Comparison of ENCODE assay signal across 10 mouse cellular contexts in the genomic region with DNA sequence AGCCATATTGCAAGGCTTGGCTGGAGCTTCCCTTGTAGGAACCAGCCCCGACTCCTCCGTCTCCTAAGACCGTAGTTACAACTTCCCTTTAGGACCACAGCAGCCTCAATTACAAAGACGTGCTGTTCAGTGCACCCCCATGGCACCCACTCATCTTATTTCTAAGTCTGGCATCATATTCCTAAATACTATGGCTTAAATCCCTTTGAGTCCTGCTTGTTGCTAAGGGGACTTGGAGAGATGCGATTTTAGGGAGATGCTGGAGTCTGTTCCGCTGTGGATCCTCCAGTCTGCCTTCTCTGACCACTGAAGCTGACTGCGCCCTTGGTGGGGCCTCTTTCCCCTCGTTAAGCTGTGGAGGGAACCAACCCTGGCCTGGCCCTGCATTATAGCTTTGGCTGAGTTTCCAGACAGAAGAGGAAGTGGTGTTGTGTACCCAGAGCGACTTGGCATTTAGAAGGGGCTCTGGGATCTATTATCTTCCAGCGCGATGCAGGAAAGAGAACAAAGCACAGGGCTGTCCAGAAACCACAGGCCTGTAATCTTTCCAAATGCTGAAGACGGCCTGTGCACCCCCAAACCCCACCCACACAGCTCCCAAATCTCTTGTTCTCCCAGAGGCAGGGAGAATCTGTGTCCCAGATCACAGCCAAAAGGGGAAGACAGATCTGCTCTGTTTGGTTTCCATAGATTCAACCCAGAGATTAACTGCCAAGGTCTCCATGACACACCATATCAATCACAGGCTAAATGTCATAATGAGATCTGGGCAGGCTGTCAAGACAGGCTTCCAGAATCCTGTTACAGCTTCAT. TPM values are rescaled to one million over a fixed set of nuclear protein-coding genes. Genes with fewer than 3 reads are reported as not detected.
DNase-seq lines count a peak whose midpoint lies in the region; ATAC-seq and TF ChIP-seq lines count a peak whose summit lies in the region.
"Had no signal": no experiment of that assay in that cellular context is flagged by ENCODE, and none has a peak within 500 bp of the region (broad histone marks: within the 10 kb centered on the region; RNA-seq: fewer than 3 reads in every experiment).

No protein-coding gene starts in this region.

- no peak overlapping the region for H3K4me3 ChIP-seq in kidney, embryonic 16.5 days (ENCODE audit: low read length)
- H3K4me3 ChIP-seq in embryonic facial prominence, embryonic 15.5 days (replicated peaks), result no peak overlapping the region
- no peak overlapping the region for H3K4me3 ChIP-seq in heart, embryonic 15.5 days
- H3K4me3 ChIP-seq in macrophage (ENCODE audit: inconsistent target), result no peak overlapping the region
- H3K4me3 ChIP-seq in stomach, postnatal 0 days (ENCODE audit: low read depth, low read length), result no peak overlapping the region

- no peaks in the 10 kb centered on the region for H3K79me2 ChIP-seq in macrophage (ENCODE audit: inconsistent target)

- H3K4me1 ChIP-seq in kidney, embryonic 16.5 days (ENCODE audit: insufficient read depth, low read length), result peaks cover 7% of the 10 kb centered on the region
- H3K4me1 ChIP-seq in embryonic facial prominence, embryonic 15.5 days, result peaks cover 49% of the 10 kb centered on the region
- H3K4me1 ChIP-seq in heart, embryonic 15.5 days (replicated peaks), result peaks cover 41% of the 10 kb centered on the region
- 0 out of 2 replicates have a peak, but pooled peaks cover 3% of the 10 kb centered on the region for H3K4me1 ChIP-seq in stomach, postnatal 0 days (replicated peaks; ENCODE audit: control insufficient read depth, insufficient read depth)

- no peak for DNase-seq in kidney, adult 11 months
- peak; percentile 23 to 52 for DNase-seq in left cerebral cortex, adult 9 months (ENCODE audit: low spot score in 2 of 2)
- DNase-seq in stomach, postnatal 0 days (ENCODE audit: low spot score), result peak; percentile 41
- DNase-seq in urinary bladder, adult 18-20 months (ENCODE audit: low spot score in 2 of 2), result no peak

- H3K9ac ChIP-seq in kidney, embryonic 16.5 days (replicated peaks; ENCODE audit: low read length), result no peak overlapping the region
- no peak overlapping the region for H3K9ac ChIP-seq in embryonic facial prominence, embryonic 15.5 days
- no peak overlapping the region for H3K9ac ChIP-seq in heart, embryonic 15.5 days
- H3K9ac ChIP-seq in stomach, postnatal 0 days (ENCODE audit: low read length), result no peak overlapping the region

- TF ChIP-seq EP300 in stomach, postnatal 0 days (optimal IDR thresholded peaks at IDR 0.05), result no peak

- 65% methylated on average over 12 of the region's 12 CpGs for WGBS in kidney, embryonic 16.5 days
- 35% methylated on average over 12 of the region's 12 CpGs for WGBS in embryonic facial prominence, embryonic 15.5 days
- WGBS in heart, embryonic 15.5 days, result 37% methylated on average over 12 of the region's 12 CpGs
- WGBS in macrophage (ENCODE audit: missing documents), result 3% methylated on average over 12 of the region's 12 CpGs
- WGBS in stomach, postnatal 0 days, result 42% methylated on average over 12 of the region's 12 CpGs

- no peaks in the 10 kb centered on the region for H3K36me3 ChIP-seq in kidney, embryonic 16.5 days (ENCODE audit: insufficient read depth, low read length)
- H3K36me3 ChIP-seq in embryonic facial prominence, embryonic 15.5 days, result no peaks in the 10 kb centered on the region
- H3K36me3 ChIP-seq in heart, embryonic 15.5 days, result no peaks in the 10 kb centered on the region
- no peaks in the 10 kb centered on the region for H3K36me3 ChIP-seq in macrophage (ENCODE audit: inconsistent target)
- H3K36me3 ChIP-seq in stomach, postnatal 0 days (ENCODE audit: control insufficient read depth, insufficient read depth, low read length), result no peaks in the 10 kb centered on the region

- ATAC-seq in kidney, embryonic 16.5 days (ENCODE audit: low FRiP score, low TSS enrichment), result peak; percentile 27; the same call in 1 of the 2 replicates
- peak; percentile 79 for ATAC-seq in embryonic facial prominence, embryonic 15.5 days (ENCODE audit: insufficient number of reproducible peaks, low FRiP score, low TSS enrichment, low read depth)
- ATAC-seq in heart, embryonic 15.5 days (replicated peaks; ENCODE audit: insufficient number of reproducible peaks, insufficient read depth, low FRiP score, low read depth), result peak; percentile 66
- peak; percentile 80; the same call in 1 of the 2 replicates for ATAC-seq in stomach, postnatal 0 days (ENCODE audit: low FRiP score, low TSS enrichment)

- 0 out of 2 replicates have a peak overlapping the region, but pooled peaks have one; percentile 25 for H3K27ac ChIP-seq in kidney, embryonic 16.5 days (ENCODE audit: low read length)
- H3K27ac ChIP-seq in embryonic facial prominence, embryonic 15.5 days (replicated peaks), result peak overlapping the region; percentile 88
- peak overlapping the region; percentile 69 for H3K27ac ChIP-seq in heart, embryonic 15.5 days
- peak overlapping the region; percentile 67 for H3K27ac ChIP-seq in macrophage
- peak overlapping the region; percentile 76 for H3K27ac ChIP-seq in stomach, postnatal 0 days (replicated peaks)

- H3K27me3 ChIP-seq in kidney, embryonic 16.5 days (ENCODE audit: insufficient read depth, low read length), result no peaks in the 10 kb centered on the region
- no peaks in the 10 kb centered on the region for H3K27me3 ChIP-seq in embryonic facial prominence, embryonic 15.5 days
- no peaks in the 10 kb centered on the region for H3K27me3 ChIP-seq in heart, embryonic 15.5 days
- H3K27me3 ChIP-seq in stomach, postnatal 0 days (ENCODE audit: control insufficient read depth, insufficient read depth, low read length), result no peaks in the 10 kb centered on the region

- TF ChIP-seq CTCF in stomach, postnatal 0 days (IDR thresholded peaks at IDR 0.05; ENCODE audit: low read depth), result no peak

- no peak overlapping the region for H3K4me2 ChIP-seq in kidney, embryonic 16.5 days (replicated peaks; ENCODE audit: low read depth, low read length)
- H3K4me2 ChIP-seq in embryonic facial prominence, embryonic 15.5 days (replicated peaks), result no peak overlapping the region
- H3K4me2 ChIP-seq in heart, embryonic 15.5 days, result no peak overlapping the region
- no peak overlapping the region for H3K4me2 ChIP-seq in stomach, postnatal 0 days (replicated peaks; ENCODE audit: low read depth)

- H3K9me3 ChIP-seq in kidney, embryonic 16.5 days (ENCODE audit: low read length), result no peaks in the 10 kb centered on the region; the same call in 1 of the 2 replicates
- H3K9me3 ChIP-seq in embryonic facial prominence, embryonic 15.5 days (replicated peaks), result no peaks in the 10 kb centered on the region
- H3K9me3 ChIP-seq in heart, embryonic 15.5 days (replicated peaks), result no peaks in the 10 kb centered on the region
- no peaks in the 10 kb centered on the region for H3K9me3 ChIP-seq in stomach, postnatal 0 days (ENCODE audit: control insufficient read depth, low read length)

RNA-seq across cellular contexts. Expression of a gene that starts 7.4 kb away (rescaled TPM):
- polyA plus RNA-seq in kidney, embryonic 16.5 days (2015; fragmentation: Nextera tagmentation; extraction: Ambion mirVana), result 0.22 TPM in 1 of 2 replicates, not detected in the other
- 0.34 TPM in 1 of 2 replicates, not detected in the other for polyA plus RNA-seq in embryonic facial prominence, embryonic 15.5 days (2015; fragmentation: Nextera tagmentation; extraction: Ambion mirVana)
- 0.14 and 0.32 TPM in 2 replicates for polyA plus RNA-seq in heart, embryonic 15.5 days (2015; fragmentation: Nextera tagmentation; extraction: Ambion mirVana)
- not detected for total RNA-seq in macrophage (2018; cell fraction: chromatin; rRNA removed)
- total RNA-seq in macrophage (2018; cell fraction: cytosol; rRNA removed), result not detected
- not detected for total RNA-seq in macrophage (2018; cell fraction: nucleus; rRNA removed)
- polyA plus RNA-seq in macrophage (2018), result not detected in 3 replicates
- polyA plus RNA-seq in stomach, postnatal 0 days (2015; fragmentation: Nextera tagmentation; extraction: Ambion mirVana), result not detected in 2 replicates
- total RNA-seq: ES-E14; left cerebral cortex, adult 8-10 months had no signal

RNA-seq across cellular contexts. Expression of a gene that starts 43.4 kb away (rescaled TPM):
- polyA plus RNA-seq in kidney, embryonic 16.5 days (2015; fragmentation: Nextera tagmentation; extraction: Ambion mirVana), result 8.7 and 11.1 TPM in 2 replicates
- 11.5 and 11.8 TPM in 2 replicates for polyA plus RNA-seq in embryonic facial prominence, embryonic 15.5 days (2015; fragmentation: Nextera tagmentation; extraction: Ambion mirVana)
- 7.7 and 8.9 TPM in 2 replicates for polyA plus RNA-seq in heart, embryonic 15.5 days (2015; fragmentation: Nextera tagmentation; extraction: Ambion mirVana)
- 100 to 1,000 TPM in 6 of 26 experiments, 10 to 100 TPM in 20; 26.6 to 175 (median 64.8) TPM for total RNA-seq in macrophage (2018; cell fraction: chromatin; rRNA removed)
- 10 to 100 TPM; 30.7 to 90.8 (median 44.6) TPM for total RNA-seq in macrophage (2018; cell fraction: cytosol; rRNA removed)
- 100 to 1,000 TPM in 4 of 26 experiments, 10 to 100 TPM in 22; 34.6 to 124 (median 59.9) TPM for total RNA-seq in macrophage (2018; cell fraction: nucleus; rRNA removed)
- 21.8 to 35.5 TPM (median 29.3 TPM) in 3 replicates for polyA plus RNA-seq in macrophage (2018)
- 15.3 and 15.9 TPM in 2 replicates for polyA plus RNA-seq in stomach, postnatal 0 days (2015; fragmentation: Nextera tagmentation; extraction: Ambion mirVana)

RNA-seq across cellular contexts. Expression of a gene that starts 44.0 kb away (rescaled TPM):
- 0.14 and 0.17 TPM in 2 replicates for polyA plus RNA-seq in kidney, embryonic 16.5 days (2015; fragmentation: Nextera tagmentation; extraction: Ambion mirVana)
- 0.49 and 1.3 TPM in 2 replicates for polyA plus RNA-seq in embryonic facial prominence, embryonic 15.5 days (2015; fragmentation: Nextera tagmentation; extraction: Ambion mirVana)
- polyA plus RNA-seq in heart, embryonic 15.5 days (2015; fragmentation: Nextera tagmentation; extraction: Ambion mirVana), result 0.18 TPM in 1 of 2 replicates, not detected in the other
- total RNA-seq in macrophage (2018; cell fraction: chromatin; rRNA removed), result 1 to 10 TPM in 18 of 26 experiments, under 1 TPM in 1, not detected in 7; 0.79 to 5.4 (median 2.5) TPM
- 1 to 10 TPM in 8 of 26 experiments, under 1 TPM in 16, not detected in 2; 0.18 to 1.9 (median 0.76) TPM for total RNA-seq in macrophage (2018; cell fraction: cytosol; rRNA removed)
- 1 to 10 TPM in 14 of 26 experiments, under 1 TPM in 6, not detected in 6; 0.54 to 5.2 (median 1.8) TPM for total RNA-seq in macrophage (2018; cell fraction: nucleus; rRNA removed)
- 0.35 to 1.4 TPM (median 0.57 TPM) in 3 replicates for polyA plus RNA-seq in macrophage (2018)
- 1.9 and 2.5 TPM in 2 replicates for polyA plus RNA-seq in stomach, postnatal 0 days (2015; fragmentation: Nextera tagmentation; extraction: Ambion mirVana)

Comparison
In these comparisons a context has a peak if more than half of its experiments do, and no peak if none do; other contexts are left out.
1. ATAC-seq: peak in every context shown above with its lines; median percentile 80 in stomach, postnatal 0 days; 79 in embryonic facial prominence, embryonic 15.5 days; 66 in heart, embryonic 15.5 days; 27 in kidney, embryonic 16.5 days.
2. H3K27ac ChIP-seq: peak in every context shown above with its lines; median percentile 88 in embryonic facial prominence, embryonic 15.5 days; 76 in stomach, postnatal 0 days; 69 in heart, embryonic 15.5 days; 67 in macrophage; 25 in kidney, embryonic 16.5 days.
3. DNase-seq: peak in left cerebral cortex, adult 9 months (2 of 2) and stomach, postnatal 0 days (single experiment); none in kidney, adult 11 months (single experiment) and urinary bladder, adult 18-20 months (0 of 2).